Mouse (Mus musculus): ENCODE results near the gene Col23a1.

Gene Col23a1

GRCm38 (mm10) chr11:51482251-51482650 lies 192.5 kb downstream of the Col23a1 start:
- no peak for DNase-seq (ENCODE audit: low spot score)

GRCm38 (mm10) chr11:51485051-51485521 lies 195.4 kb downstream of the Col23a1 start:
- no peak for DNase-seq (ENCODE audit: low spot score)

GRCm38 (mm10) chr11:51485775-51486464 lies 196.2 kb downstream of the Col23a1 start:
- DNase-seq (ENCODE audit: low spot score): no peak

DNA sequence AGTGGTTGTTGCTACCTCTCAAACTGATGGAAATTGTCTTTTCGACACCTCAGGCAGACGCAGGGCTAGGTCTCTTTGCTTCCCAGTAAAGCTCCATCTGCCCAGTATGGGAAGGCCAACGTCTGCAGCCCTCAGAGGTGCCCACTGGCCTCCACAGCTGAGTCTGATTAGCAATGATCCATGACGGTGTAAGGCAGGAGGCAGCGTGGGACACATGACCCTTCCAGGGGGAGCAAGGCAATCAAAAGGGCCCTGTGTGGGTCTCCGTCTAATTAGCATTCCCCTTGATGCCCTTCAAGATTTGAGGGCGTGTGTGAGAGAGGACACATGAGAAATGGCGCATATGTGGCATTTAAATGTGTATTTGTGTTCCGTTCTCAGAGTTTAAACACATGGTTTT lies 199.1 kb downstream of the Col23a1 start:
- no peak for DNase-seq (ENCODE audit: low spot score)

DNA sequence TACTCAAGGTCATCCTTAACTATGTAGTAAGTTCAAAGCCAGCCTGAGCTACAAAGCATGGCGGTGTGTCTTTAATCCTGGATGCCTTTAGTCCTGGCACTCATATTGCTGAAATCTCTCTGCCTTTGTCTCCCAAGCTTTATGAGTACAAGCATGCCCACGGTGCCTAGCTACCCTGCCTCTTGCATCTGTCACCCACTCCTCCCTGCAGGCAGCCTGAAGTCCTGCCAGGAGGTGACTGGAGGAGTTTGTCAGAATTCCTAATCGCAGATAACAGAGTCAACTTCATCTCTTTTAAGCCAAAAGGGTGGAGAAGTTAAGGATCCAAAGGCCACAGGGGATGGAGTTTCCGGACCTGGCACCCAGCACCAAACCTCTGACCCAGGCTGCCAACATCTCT lies 203.7 kb downstream of the Col23a1 start:
- no peak for DNase-seq (ENCODE audit: low spot score)

DNA sequence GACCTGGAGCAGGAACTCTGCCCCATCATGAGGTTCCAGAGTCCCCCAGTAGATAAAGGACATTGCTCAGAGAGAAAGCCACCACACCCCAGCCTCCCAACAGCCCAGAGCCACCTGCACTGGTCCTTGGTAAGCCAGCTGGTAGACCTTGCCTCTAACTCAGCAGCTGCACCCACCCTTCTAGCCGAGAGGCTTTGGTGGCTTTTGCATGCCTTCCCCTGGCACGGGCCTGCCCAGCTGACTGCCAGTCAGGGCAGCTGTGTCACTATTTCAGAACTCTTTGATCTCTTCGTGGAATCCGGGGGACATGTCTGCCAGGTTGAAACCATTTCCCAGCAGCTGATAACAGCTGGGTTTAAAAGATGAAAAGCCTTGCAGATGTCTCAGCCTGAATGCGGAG lies 204.5 kb downstream of the Col23a1 start:
- DNase-seq (ENCODE audit: low spot score): no peak

DNA sequence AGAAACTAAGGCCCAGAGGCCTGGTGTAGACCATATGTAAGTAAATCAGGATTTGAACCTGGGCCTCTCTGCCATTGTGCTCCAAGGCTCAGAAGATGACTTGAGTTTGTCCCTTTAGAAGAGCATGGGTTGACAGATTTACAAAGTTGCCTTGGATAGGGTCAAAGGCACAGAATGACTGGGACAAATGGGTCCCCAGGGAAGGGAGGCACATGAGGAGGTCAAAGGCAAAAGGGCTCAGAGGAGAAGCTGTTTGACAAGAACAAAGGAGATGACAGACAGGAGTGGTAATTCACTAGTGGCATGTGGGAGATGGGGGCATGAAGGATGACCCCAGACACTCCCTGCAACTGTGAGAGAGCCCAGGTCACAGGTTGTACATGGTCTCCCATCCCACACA lies 210.1 kb downstream of the Col23a1 start:
- DNase-seq (ENCODE audit: low spot score): no peak

DNA sequence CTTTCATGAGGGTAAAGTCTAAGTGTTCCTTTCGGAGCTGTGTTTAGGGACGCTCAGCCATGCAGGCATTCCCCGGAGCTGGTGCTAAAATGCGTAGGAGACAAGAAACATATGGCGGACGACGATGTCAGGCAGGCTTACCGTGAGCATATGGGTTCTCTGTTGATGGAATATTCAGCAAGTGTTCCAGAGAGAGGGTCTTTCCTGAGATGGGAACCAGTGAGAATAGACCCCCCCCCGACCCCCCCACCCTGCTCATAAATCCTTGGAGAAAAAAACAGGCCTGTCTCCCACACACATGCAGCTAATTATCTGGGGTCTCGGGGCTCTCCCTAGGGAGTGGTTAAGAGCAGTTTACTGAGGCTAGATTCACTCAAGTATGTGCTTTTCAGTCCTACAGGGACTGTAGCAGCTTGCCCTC lies 212.7 kb downstream of the Col23a1 start:
- no peak for DNase-seq (ENCODE audit: low spot score)

DNA sequence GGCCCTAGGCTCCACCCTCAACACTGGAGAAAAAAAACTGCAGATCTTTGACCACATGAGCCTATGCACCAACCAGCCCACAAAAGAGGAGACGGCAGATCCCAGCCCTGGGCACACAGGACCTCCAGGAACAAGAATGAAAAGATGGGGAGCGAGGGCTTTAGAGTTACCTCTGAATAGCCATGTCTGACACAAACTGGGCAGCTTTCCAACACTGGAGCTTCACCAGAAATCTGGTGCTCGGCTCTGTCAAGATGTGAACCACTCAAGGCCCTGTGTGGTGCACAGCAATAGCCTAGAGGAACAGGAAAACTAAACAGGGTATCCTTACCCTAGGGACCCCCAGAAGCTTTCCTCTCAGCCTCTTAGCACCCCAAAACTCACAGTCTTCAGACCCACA lies 215.2 kb downstream of the Col23a1 start:
- DNase-seq (ENCODE audit: low spot score): no peak

DNA sequence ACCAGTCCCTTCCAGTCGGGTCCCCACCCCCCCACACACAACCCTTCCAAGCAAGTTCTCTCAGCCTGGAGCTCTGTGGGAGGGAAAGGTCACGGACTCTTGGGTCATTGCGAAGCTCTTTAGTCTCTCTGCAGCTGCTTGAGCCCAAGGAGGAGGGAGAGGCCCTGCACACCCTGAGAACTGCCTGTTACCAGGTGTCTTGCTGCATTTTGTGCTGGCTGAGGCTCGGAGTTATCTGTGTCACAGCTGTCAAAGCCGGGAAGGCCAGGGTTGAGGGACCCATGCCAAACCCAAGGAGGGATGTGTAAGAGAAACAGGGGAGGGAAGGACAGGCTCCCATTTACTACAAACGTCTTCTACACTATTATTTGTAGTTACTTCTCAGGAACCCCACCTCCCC lies 218.3 kb downstream of the Col23a1 start:
- DNase-seq (ENCODE audit: low spot score): no peak

- DNase-seq (ENCODE audit: low spot score): no peak
Measured at GRCm38 (mm10) chr11:51509211-51509610, 219.5 kb downstream of the Col23a1 start.

DNA sequence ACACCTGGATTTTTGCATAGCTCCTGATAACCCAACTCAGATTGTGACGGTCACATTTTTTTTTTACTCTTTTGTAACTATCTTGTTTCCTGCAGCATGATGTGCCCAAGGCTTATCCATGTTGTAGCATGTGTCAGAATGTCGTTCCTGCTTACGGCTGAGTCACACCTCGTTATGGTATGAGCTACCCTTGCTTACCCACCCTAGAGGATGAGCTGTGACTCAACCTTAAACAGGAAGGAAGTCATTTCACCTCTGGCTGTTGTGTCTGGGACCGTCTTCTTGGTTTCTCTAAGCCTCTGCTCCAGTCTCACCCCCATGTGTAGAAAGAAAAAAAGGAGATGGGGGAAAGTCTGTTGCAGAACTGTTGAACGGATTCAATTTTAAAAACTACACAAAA lies 223.3 kb downstream of the Col23a1 start:
- no peak for DNase-seq (ENCODE audit: low spot score)

DNA sequence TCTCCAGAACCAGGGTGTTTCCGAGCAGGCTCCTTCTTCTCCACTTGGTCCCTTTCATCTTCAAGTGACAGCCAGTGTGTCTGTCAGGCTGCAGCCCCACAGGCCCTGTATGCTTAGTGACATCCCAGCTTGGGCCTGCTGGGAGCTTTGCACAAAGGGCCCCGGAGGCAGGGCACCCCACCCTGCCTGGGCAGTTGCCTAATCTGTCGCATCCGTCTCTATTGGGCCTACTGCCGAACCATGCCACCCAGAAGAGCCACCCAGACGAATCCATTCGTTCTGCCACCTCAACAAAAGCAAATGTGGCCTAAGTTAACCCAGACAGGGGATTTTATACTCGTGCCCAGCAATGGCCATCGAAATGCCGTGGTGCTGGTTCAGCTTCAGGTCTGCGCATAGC lies 225.6 kb downstream of the Col23a1 start:
- DNase-seq (ENCODE audit: low spot score): no peak

DNA sequence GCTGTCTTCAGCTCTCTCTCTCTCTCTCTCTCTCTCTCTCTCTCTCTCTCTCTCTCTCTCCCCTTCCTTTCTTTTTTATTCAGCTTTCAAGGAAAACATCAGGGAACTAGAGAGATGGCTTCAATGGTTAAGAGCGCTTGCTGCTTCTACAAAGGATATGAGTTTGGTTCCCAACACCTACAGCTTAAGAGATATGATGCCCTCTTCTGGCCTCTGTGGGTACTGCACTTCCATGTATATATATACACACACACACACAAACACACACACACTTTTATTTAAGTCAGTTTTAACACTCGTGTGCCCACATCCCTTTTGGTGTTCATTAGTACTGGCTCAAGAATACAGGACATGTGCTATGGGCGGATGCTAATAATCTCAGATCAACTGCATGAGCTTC lies 228.4 kb downstream of the Col23a1 start:
- DNase-seq (ENCODE audit: low spot score): no peak

DNA sequence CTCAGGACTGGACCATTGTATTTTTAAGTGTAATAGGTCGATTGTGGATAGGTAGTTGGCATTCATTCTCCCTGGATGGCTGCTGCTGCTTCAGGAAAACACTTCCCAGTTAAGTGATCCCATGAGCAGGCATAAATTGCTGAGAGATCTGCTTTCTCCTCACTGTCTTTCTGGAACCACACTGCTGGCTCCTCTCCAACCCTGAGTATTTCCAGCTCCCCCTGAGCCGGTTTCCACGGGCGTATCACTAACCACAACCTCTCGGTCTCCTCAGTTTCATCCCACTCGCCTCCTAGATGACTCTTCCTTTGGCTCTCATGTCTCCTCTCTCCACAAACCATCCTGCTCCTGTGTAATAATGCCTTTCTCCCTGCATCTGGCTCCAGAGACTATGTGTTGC lies 228.9 kb downstream of the Col23a1 start:
- DNase-seq (ENCODE audit: low spot score): no peak

- DNase-seq (ENCODE audit: low spot score): no peak
Measured at GRCm38 (mm10) chr11:51521440-51521839, 231.7 kb downstream of the Col23a1 start.

GRCm38 (mm10) chr11:51523215-51523614 lies 233.5 kb downstream of the Col23a1 start:
- no peak for DNase-seq (ENCODE audit: low spot score)

GRCm38 (mm10) chr11:51523625-51524024 lies 233.9 kb downstream of the Col23a1 start:
- no peak for DNase-seq (ENCODE audit: low spot score)

GRCm38 (mm10) chr11:51526631-51527161 lies 237.0 kb downstream of the Col23a1 start:
- no peak for DNase-seq (ENCODE audit: low spot score)

GRCm38 (mm10) chr11:51533128-51533533 lies 243.4 kb downstream of the Col23a1 start:
- no peak for DNase-seq (ENCODE audit: low spot score)

DNA sequence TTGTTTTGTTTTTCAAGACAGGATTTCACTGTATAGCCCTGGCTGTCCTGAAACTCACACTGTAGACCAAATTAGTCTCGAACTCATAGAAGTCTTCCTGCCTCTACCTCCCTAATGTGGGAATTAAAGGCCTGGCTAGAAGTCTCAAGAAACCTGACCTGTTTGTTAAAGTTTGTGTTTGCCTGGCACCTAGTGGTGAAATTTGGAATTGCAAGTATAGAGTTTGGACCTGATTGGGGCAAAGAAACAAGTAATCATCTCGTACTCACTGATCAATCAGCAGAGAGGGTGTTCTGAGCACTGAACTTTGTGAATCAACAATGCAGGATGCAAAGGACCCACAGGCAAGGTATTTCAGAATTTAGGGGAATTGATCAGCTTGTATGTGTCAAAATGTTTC lies 244.6 kb downstream of the Col23a1 start:
- DNase-seq (ENCODE audit: low spot score): no peak

DNA sequence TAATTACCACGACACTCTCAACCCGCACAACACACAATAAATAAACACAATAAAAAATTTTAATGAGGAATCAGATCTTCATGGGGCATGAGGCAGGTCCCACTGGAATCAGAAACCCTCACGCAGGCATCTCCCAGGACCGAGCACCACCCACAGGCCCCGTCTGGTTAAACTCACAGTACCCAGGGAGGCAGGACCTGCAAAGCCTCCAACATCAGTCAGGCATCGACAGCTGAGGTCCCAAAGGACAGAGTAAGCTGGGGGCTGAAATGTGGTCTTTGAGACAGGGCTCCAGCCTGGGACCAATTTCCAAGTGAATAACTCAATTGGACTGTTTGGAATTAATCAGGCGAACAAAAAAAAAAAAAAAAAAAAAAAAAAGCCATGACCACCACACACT lies 248.7 kb downstream of the Col23a1 start:
- no peak for DNase-seq (ENCODE audit: low spot score)

- DNase-seq (ENCODE audit: low spot score): no peak
Measured at GRCm38 (mm10) chr11:51538919-51539758, 249.4 kb downstream of the Col23a1 start.

Data from ovary, adult 18-20 months (tissue).